Mouse (Mus musculus) lung, postnatal 0 days (tissue): ENCODE results near the gene Slc38a7.

ENCODE experiments used
- CTCF ChIP-seq: IDR thresholded peaks from 2 replicates; pipeline ENCODE4 v1.5.1; 2016; ENCODE audit warnings: antibody characterized with exemption, mild to moderate bottlenecking
- EP300 ChIP-seq: IDR thresholded peaks from 2 replicates; pipeline ENCODE4 v1.6.1; 2016; ENCODE audit warnings: antibody characterized with exemption, mild to moderate bottlenecking, control low read depth

DNA sequence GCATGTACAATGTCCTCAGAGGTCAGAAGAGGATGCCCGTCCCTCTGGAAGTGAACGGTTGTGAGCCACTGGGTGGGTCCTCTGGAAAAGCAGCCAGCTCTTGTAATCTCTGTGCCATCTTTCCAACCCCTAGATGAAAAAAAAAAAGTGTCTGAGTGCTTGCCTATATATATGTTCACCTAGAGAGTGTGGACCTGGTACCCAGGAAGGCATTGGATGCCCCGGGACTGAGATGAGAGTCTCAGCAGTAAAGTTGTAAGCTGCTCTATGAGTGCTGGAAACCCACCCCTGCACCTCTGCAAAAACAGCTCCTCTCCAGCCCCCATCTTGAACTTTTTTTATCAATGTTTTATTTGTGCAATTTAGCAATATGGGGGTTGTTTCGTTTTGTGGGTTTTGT is 44.7 kb downstream of the Slc38a7 start:
- TF ChIP-seq EP300 (no peak), CTCF (no peak)
